Mouse (Mus musculus) liver, embryonic 14.5 days (tissue): ENCODE results near the gene Actn4. TPM values are rescaled to one million over a fixed set of nuclear protein-coding genes. Genes with fewer than 3 reads are reported as not detected.

Source experiments
- ATAC-seq: fragments of 200-750 bp; cut with Nextera tagmentation; 2 replicates; pipeline ENCODE4 v1.8.0; 2017; ENCODE audit warnings: moderate number of reproducible peaks, mild to moderate bottlenecking, moderate library complexity; ENCODE audit not compliant: insufficient read depth
- DNase-seq, 3 experiments: peaks; one replicate each; pipeline ENCODE4 v3.0.0-alpha.2; 2012 to 2013; ENCODE audit warnings: low read depth in 3 of 3, low spot score in 3 of 3
- H3K27ac ChIP-seq: fragments of 300-500 bp; sonication (generic); 2 replicates; pipeline ENCODE4 v1.5.1; 2014; ENCODE audit warnings: moderate library complexity, mild to moderate bottlenecking, control low read depth, inconsistent platforms
- H3K27me3 ChIP-seq: fragments of 300-500 bp; sonication (generic); 2 replicates; pipeline ENCODE4 v1.6.1; 2014; ENCODE audit warnings: mild to moderate bottlenecking, low read length, moderate library complexity; ENCODE audit not compliant: control insufficient read depth, insufficient read depth
- H3K36me3 ChIP-seq: fragments of 300-500 bp; sonication (generic); replicated peaks from 2 replicates; pipeline ENCODE4 v1.6.1; 2014; ENCODE audit warnings: low read depth; ENCODE audit not compliant: control insufficient read depth, insufficient read depth
- H3K4me1 ChIP-seq, 2 experiments: fragments of 200-500 bp in 1 of 2; fragments of 300-500 bp in 1 of 2; sonication (generic) in 1 of 2; replicated peaks; 2 replicates each; pipeline ENCODE4 v1.6.1; 2012 to 2014; ENCODE audit warnings: antibody characterized with exemption in 1 of 2, inconsistent platforms in 1 of 2, low read length in 1 of 2; ENCODE audit not compliant: control insufficient read depth in 2 of 2, insufficient read depth in 2 of 2
- H3K4me2 ChIP-seq: fragments of 300-500 bp; sonication (generic); 2 replicates; pipeline ENCODE4 v1.6.1; 2014; ENCODE audit warnings: low read depth, mild to moderate bottlenecking, control low read depth, moderate library complexity
- H3K4me3 ChIP-seq, 2 experiments: fragments of 200-500 bp in 1 of 2; fragments of 300-500 bp in 1 of 2; sonication (generic) in 1 of 2; 2 replicates each; pipeline ENCODE4 v1.5.1; 2012 to 2014; ENCODE audit warnings: low read depth in 2 of 2, low read length in 2 of 2, mild to moderate bottlenecking in 2 of 2, control low read depth in 1 of 2, inconsistent platforms in 1 of 2, moderate library complexity in 1 of 2; ENCODE audit not compliant: insufficient read depth in 1 of 2
- H3K9ac ChIP-seq: fragments of 300-500 bp; sonication (generic); replicated peaks from 2 replicates; pipeline ENCODE4 v1.6.1; 2014; ENCODE audit warnings: mild to moderate bottlenecking, control low read depth, moderate library complexity
- H3K9me3 ChIP-seq: fragments of 300-500 bp; sonication (generic); 2 replicates; pipeline ENCODE4 v1.6.1; 2016; ENCODE audit warnings: low read length, mixed read lengths; ENCODE audit not compliant: control insufficient read depth
- CTCF ChIP-seq: IDR thresholded peaks from 2 replicates; pipeline ENCODE4 v1.5.1; 2016; ENCODE audit warnings: antibody characterized with exemption, low read depth, control low read depth
- EP300 ChIP-seq: IDR thresholded peaks from 2 replicates; pipeline ENCODE4 v1.6.1; 2016; ENCODE audit warnings: antibody characterized with exemption, low read depth
- WGBS: fragments of 180-500 bp; shearing (Covaris S2); extraction: QIAGEN DNeasy Blood & Tissue Kit; methylation state at CpG from one replicate; pipeline ENCODE4 v1.1.7; 2014; ENCODE audit not compliant: insufficient replicate concordance; 5-methylcytosine and 5-hydroxymethylcytosine counted together
- polyA plus RNA-seq, 2 experiments: library from polyadenylated mRNA; depleted of rRNA in 1 of 2; stranded (reverse) in 1 of 2; unstranded in 1 of 2; fragments of >200 nt; fragmentation: Nextera tagmentation in 1 of 2; extraction: Ambion mirVana in 1 of 2; gene quantifications; 2 replicates each; pipeline versions ENCODE4 v1.2.1 to v1.2.3; 2012 to 2014

The Actn4 gene
- 80.4 and 86.2 TPM in 2 replicates for polyA plus RNA-seq (2012; rRNA removed)
- polyA plus RNA-seq (2014; fragmentation: Nextera tagmentation; extraction: Ambion mirVana), result 94.5 and 105 TPM in 2 replicates

- ATAC-seq, result peak; percentile 90
- H3K4me3 ChIP-seq, result peak within 1 kb of the TSS; percentile 86 to 92
- H3K9me3 ChIP-seq, result no peaks in the 10 kb centered on the region
- TF ChIP-seq EP300, result no peak
- H3K36me3 ChIP-seq, result peaks cover 3% of the 10 kb centered on the region; the same call in 1 of the 2 replicates
- H3K4me1 ChIP-seq, result peaks cover 30 to 46% of the 10 kb centered on the region in 2 experiments
- H3K4me2 ChIP-seq, result peak within 1 kb of the TSS; percentile 90
- H3K9ac ChIP-seq, result peak within 1 kb of the TSS; percentile 98
- DNase-seq, result peak; percentile 96 to 98 (median 96)
- peak within 1 kb of the TSS; percentile 70 for H3K27ac ChIP-seq
- under 1% methylated on average over 76 of the region's 76 CpGs for WGBS
- no peaks in the 10 kb centered on the region for H3K27me3 ChIP-seq
These were observed at the start of gene Actn4 for GRCm38 (mm10) chr7:28961927-28962670. TSS of gene Actn4 (minus strand) at chr7:28962340.

DNA sequence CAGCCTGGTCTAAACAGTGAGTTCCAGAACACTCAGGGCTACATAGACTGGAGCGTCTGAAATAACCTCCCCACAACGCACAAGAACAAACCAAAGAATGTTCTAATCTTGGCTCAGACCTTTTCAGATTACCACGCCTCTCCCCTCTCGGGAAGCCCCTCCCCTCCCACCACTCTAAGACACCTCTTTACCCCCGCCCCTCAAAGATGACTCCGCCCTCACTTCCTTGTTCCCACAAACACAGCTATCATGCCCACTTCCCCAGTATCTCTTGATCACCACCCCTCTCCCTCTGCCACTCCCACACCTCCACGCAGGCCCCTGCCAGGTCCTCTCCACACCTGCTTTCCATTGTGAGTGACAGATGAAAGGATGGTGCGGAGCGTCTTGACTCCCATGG, 46.6 kb upstream of the Actn4 start:
- WGBS, result 37% methylated on average over 9 of the region's 9 CpGs

GRCm38 (mm10) chr7:29008171-29008570, 46.0 kb upstream of the Actn4 start:
- WGBS, result 81% methylated on average over 10 of the region's 10 CpGs
- TF ChIP-seq EP300 (no peak), CTCF (no peak)
- H3K27ac ChIP-seq, result no peak overlapping the region
- no peaks in the 10 kb centered on the region for H3K9me3 ChIP-seq
- no peak overlapping the region for H3K4me2 ChIP-seq
- ATAC-seq, result no peak
- no peak overlapping the region for H3K9ac ChIP-seq
- H3K4me3 ChIP-seq, result no peak overlapping the region
- H3K4me1 ChIP-seq, result peaks cover 0 to 13% of the 10 kb centered on the region in 2 experiments; a peak in 3 of 4 replicates
- H3K36me3 ChIP-seq, result no peaks in the 10 kb centered on the region
- H3K27me3 ChIP-seq, result no peaks in the 10 kb centered on the region
- DNase-seq, result no peak

More for the DNA sequence above, 46.6 kb upstream of the Actn4 start:
- Histone ChIP-seq H3K4me1 (peaks cover 0 to 13% of the 10 kb centered on the region in 2 experiments; a peak in 3 of 4 replicates), H3K9ac (no peak overlapping the region), H3K27me3 (no peaks in the 10 kb centered on the region), H3K4me2 (no peak overlapping the region), H3K4me3 (no peak overlapping the region), H3K27ac (no peak overlapping the region), H3K36me3 (no peaks in the 10 kb centered on the region), H3K9me3 (no peaks in the 10 kb centered on the region)
- DNase-seq (no peak), ATAC-seq (no peak)
- TF ChIP-seq CTCF, result no peak
- no peak for TF ChIP-seq EP300

GRCm38 (mm10) chr7:29007224-29008101, 45.3 kb upstream of the Actn4 start:
- no peak overlapping the region for H3K4me2 ChIP-seq

More at GRCm38 (mm10) chr7:29007224-29008101, 45.3 kb upstream of the Actn4 start:
- Histone ChIP-seq H3K4me1 (peaks cover 0 to 13% of the 10 kb centered on the region in 2 experiments; a peak in 3 of 4 replicates), H3K9ac (no peak overlapping the region), H3K9me3 (no peaks in the 10 kb centered on the region), H3K27ac (no peak overlapping the region), H3K27me3 (no peaks in the 10 kb centered on the region), H3K36me3 (no peaks in the 10 kb centered on the region), H3K4me3 (no peak overlapping the region)
- no peak for TF ChIP-seq CTCF
- TF ChIP-seq EP300, result no peak
- DNase-seq (no peak), ATAC-seq (no peak)
- 52% methylated on average over 9 of the region's 9 CpGs for WGBS
